Mouse (Mus musculus): ENCODE measurements at regions not wholly inside any gene's neighbourhood (a gene's known extent, or its start where the extent isn't known, plus 50 kb on each side); places are given as distances from the start of the nearest gene placed in this dataset.

GRCm38 (mm10) chr6:51381465-51381864 lies 51.0 kb upstream of the Nfe2l3 start:
- intact Hi-C loops (cut with DNase I; ENCODE audit: low total_unique reads): no loop called here
- no peak for DNase-seq

Small RNA genes lying in the stretch of these regions (microRNA-seq; reads per million reads assigned to microRNA genes)
- gene Mir148a: 316 to 359 reads per million in 2 experiments

All from gastrocnemius, postnatal 14 days (tissue).